Mouse (Mus musculus) G1E (cell line): Measurements from ENCODE around the gene Olfr520.

Experiments
- CTCF ChIP-seq: IDR thresholded peaks from 2 replicates; pipeline ENCODE4 v1.5.1; 2012; ENCODE audit warnings: low read depth, low read length, inconsistent platforms, mixed read lengths
- GATA1 ChIP-seq: IDR thresholded peaks from 2 replicates; pipeline ENCODE4 v1.6.1; 2012; ENCODE audit warnings: borderline replicate concordance, low read length, inconsistent platforms, mixed read lengths
- GATA2 ChIP-seq: IDR thresholded peaks from 2 replicates; pipeline ENCODE4 v1.6.1; 2012; ENCODE audit warnings: low read depth, low read length, inconsistent platforms, borderline replicate concordance
- POLR2AphosphoS5 ChIP-seq: IDR thresholded peaks from 2 replicates; pipeline ENCODE4 v1.6.1; 2012; ENCODE audit warnings: low read depth, low read length, inconsistent platforms; ENCODE audit not compliant: insufficient replicate concordance
- TAL1 ChIP-seq: conservative IDR thresholded peaks from 2 replicates; pipeline ENCODE4 v1.6.1; 2012; ENCODE audit warnings: low read depth, low read length, inconsistent platforms, mixed read lengths

DNA sequence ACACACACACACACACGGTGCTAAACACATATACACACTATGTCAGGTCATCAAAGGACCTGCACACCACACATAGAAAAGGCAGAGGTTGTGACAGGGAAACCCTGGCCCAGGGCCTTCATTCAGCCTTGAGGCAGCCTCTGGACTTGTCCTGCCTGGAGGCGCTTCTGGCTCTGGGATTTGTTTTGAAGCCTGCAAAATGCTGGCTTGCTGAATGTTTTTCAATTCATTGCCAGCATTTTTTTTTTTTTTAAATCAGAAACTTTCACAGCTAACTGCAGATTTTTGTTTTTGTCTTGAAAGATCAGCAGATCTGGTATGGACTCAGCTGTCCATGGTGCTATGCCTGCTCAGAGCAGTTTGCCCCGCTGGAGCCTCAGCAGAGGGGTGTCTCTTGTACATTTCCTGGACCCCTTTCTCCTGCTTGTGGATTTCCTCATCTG is 30.3 kb upstream of the Olfr520 start:
- no peak for TF ChIP-seq CTCF
- TF ChIP-seq GATA1 = no peak
- TF ChIP-seq POLR2AphosphoS5 = no peak
- TF ChIP-seq TAL1 = no peak
- no peak for TF ChIP-seq GATA2
